Mouse (Mus musculus) CH12.LX (cell line): ENCODE measurements at regions not wholly inside any gene's neighbourhood (a gene's known extent, or its start where the extent isn't known, plus 50 kb on each side); places are given as distances from the start of the nearest gene placed in this dataset.

Experiments used
- CHD2 ChIP-seq: IDR thresholded peaks from 2 replicates; pipeline ENCODE4 v1.6.1; 2011; ENCODE audit warnings: low read length, improper control_type of control experiment
- CTCF ChIP-seq, 2 experiments: IDR thresholded peaks in 1 of 2; conservative IDR thresholded peaks in 1 of 2; 2 replicates each; pipeline ENCODE4 v1.5.1; 2011 to 2012; ENCODE audit warnings: low read depth in 2 of 2, low read length in 2 of 2, improper control_type of control experiment in 1 of 2, inconsistent platforms in 1 of 2, mild to moderate bottlenecking in 1 of 2, moderate library complexity in 1 of 2
- MAX ChIP-seq: IDR thresholded peaks from 2 replicates; pipeline ENCODE4 v1.6.1; 2011; ENCODE audit warnings: low read length, improper control_type of control experiment
- PAX5 ChIP-seq: IDR thresholded peaks from 2 replicates; pipeline ENCODE4 v1.6.1; 2012; ENCODE audit warnings: low read length, inconsistent platforms, mixed read lengths
- POLR2A ChIP-seq: IDR thresholded peaks from 2 replicates; pipeline ENCODE4 v1.6.1; 2011; ENCODE audit warnings: low read depth, mild to moderate bottlenecking, improper control_type of control experiment, low read length
- SMC3 ChIP-seq: IDR thresholded peaks from 2 replicates; pipeline ENCODE4 v1.6.1; 2011; ENCODE audit warnings: low read depth, low read length, improper control_type of control experiment
- UBTF ChIP-seq: IDR thresholded peaks from 2 replicates; pipeline ENCODE4 v1.6.1; 2012; ENCODE audit warnings: low read depth, mild to moderate bottlenecking, inconsistent platforms, low read length, improper control_type of control experiment, moderate library complexity
- USF1 ChIP-seq: IDR thresholded peaks from 2 replicates; pipeline ENCODE4 v1.6.1; 2014; ENCODE audit warnings: low read depth, mild to moderate bottlenecking, inconsistent platforms, low read length, improper control_type of control experiment

DNA sequence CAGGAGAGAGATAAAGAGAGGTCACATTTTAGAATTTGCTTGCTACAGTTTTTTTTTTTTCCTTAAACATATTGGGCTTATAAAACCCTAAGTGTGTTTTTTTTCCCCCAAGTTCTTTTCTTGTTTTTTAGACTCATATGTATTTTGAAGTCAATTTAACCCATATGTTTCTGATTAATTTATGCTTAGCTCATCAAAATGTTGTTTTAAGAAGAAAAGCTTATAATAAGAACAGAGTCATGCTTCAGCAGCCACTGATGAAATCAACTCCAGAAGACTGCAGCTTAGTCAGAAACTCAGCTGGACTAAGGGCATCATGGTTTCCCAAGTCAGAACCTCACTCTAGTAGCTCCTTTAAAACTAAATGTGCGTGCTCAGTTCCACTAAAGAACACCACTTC lies 454.7 kb upstream of the Jag1 start:
- TF ChIP-seq SMC3 (no peak), CTCF (conservative IDR thresholded peaks at IDR 0.05 in 1 of 2, IDR thresholded peaks at IDR 0.05 in 1 of 2; ENCODE audit: low read depth in 2 of 2, low read length in 2 of 2) (no peak), PAX5 (no peak), MAX (no peak), POLR2A (no peak), UBTF (no peak), CHD2 (no peak), USF1 (no peak)
